Mouse (Mus musculus) heart, embryonic 13.5 days (tissue): ENCODE measurements around the gene Gon4l. TPM values are rescaled to one million over a fixed set of nuclear protein-coding genes. Genes with fewer than 3 reads are reported as not detected.

Experiments used
- ATAC-seq: fragments of 200-750 bp; cut with Nextera tagmentation; 2 replicates; pipeline ENCODE4 v1.8.0; 2017; ENCODE audit warnings: moderate TSS enrichment; ENCODE audit not compliant: insufficient number of reproducible peaks, low FRiP score, low TSS enrichment; ENCODE audit errors: extremely low read depth
- H3K27ac ChIP-seq: fragments of 300-500 bp; sonication (generic); replicated peaks from 2 replicates; pipeline ENCODE4 v1.5.1; 2015; ENCODE audit warnings: moderate library complexity, mild to moderate bottlenecking, inconsistent platforms
- H3K27me3 ChIP-seq: fragments of 300-500 bp; sonication (generic); replicated peaks from 2 replicates; pipeline ENCODE4 v1.6.1; 2015; ENCODE audit warnings: mild to moderate bottlenecking, inconsistent platforms
- H3K36me3 ChIP-seq: fragments of 300-500 bp; sonication (generic); 2 replicates; pipeline ENCODE4 v1.6.1; 2015; ENCODE audit warnings: mild to moderate bottlenecking, inconsistent platforms
- H3K4me1 ChIP-seq: fragments of 300-500 bp; sonication (generic); 2 replicates; pipeline ENCODE4 v1.6.1; 2015; ENCODE audit warnings: inconsistent platforms
- H3K4me2 ChIP-seq: fragments of 300-500 bp; sonication (generic); 2 replicates; pipeline ENCODE4 v1.6.1; 2015; ENCODE audit warnings: inconsistent platforms, mild to moderate bottlenecking, moderate library complexity
- H3K4me3 ChIP-seq: fragments of 300-500 bp; sonication (generic); 2 replicates; pipeline ENCODE4 v1.5.1; 2015; ENCODE audit warnings: moderate library complexity, mild to moderate bottlenecking, inconsistent platforms
- H3K9ac ChIP-seq: fragments of 300-500 bp; sonication (generic); 2 replicates; pipeline ENCODE4 v1.6.1; 2015; ENCODE audit warnings: inconsistent platforms, mild to moderate bottlenecking, moderate library complexity
- H3K9me3 ChIP-seq: fragments of 300-500 bp; sonication (generic); 2 replicates; pipeline ENCODE4 v1.6.1; 2016; ENCODE audit warnings: inconsistent platforms
- WGBS: fragments of 180-500 bp; shearing (Covaris S2); methylation state at CpG from one replicate; pipeline ENCODE4 v1.1.7; 2015; ENCODE audit warnings: mixed read lengths; 5-methylcytosine and 5-hydroxymethylcytosine counted together
- polyA plus RNA-seq: library from polyadenylated mRNA; unstranded; fragments of >200 nt; fragmentation: Nextera tagmentation; extraction: Ambion mirVana; gene quantifications from 2 replicates; pipeline ENCODE4 v1.2.1, GENCODE M21; 2015

The Gon4l gene
- polyA plus RNA-seq, 1 experiment from 2014 or later = 7.4 TPM

- Histone ChIP-seq H3K4me3 (peak overlapping the region; percentile 95), H3K27ac (peak overlapping the region; percentile 100), H3K9me3 (no peaks in the 10 kb centered on the region), H3K27me3 (no peaks in the 10 kb centered on the region), H3K9ac (peak overlapping the region; percentile 99), H3K4me2 (peak overlapping the region; percentile 80), H3K36me3 (no peaks in the 10 kb centered on the region), H3K4me1 (peaks cover 43% of the 10 kb centered on the region)
- ATAC-seq = peak; percentile 84
- under 1% methylated on average over 56 of the region's 92 CpGs for WGBS
Measured at GRCm38 (mm10) chr3:88949786-88950575, 115.0 kb downstream of the Gon4l start.

DNA sequence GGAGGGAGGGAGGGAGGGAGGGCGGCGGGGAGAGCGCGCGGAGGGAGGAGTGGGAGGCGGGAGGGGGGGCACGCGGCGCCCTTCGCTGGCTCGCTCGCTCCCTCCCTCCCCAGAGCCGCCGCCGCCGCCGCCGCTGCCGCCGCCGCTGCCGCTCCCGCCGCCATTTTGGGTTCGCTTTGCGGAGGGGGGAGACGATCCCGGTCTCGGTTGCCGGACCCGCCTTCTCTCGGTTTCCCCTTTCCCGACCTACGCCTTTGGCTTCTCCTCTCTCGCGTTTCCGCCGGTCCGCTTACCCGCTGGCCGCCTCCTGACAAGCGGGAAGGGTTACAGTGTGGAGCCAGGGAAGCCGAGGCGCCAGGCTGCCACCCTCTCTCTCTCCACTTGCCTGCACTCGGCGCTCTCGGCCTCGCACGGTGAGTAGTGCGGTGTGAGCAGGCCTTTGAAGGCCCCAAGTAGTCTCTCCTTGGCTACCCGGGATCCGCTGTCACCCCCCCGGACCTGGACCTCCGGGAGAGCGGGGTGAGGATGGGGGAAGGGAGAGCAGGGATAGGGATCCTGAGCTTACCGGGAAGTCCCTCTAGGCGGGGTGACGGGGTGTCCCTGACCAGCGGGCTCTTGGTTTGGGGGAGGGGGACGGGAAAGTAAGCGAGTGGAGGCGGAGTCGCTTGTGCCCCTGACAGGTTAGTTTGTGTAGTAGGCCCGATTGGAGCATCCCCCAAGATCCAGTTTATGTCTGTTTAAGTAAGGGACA, 115.7 kb downstream of the Gon4l start, which contains the start of the genes Ash1l and Dap3:
Ash1l (plus strand) TSS at position 47 of the 751 bp plus-strand sequence.
Dap3 (minus strand) TSS at position 606 of the 751 bp plus-strand sequence.
- no peaks in the 10 kb centered on the region for H3K9me3 ChIP-seq
- peak within 1 kb of the TSS; percentile 99 for H3K9ac ChIP-seq
- peak within 1 kb of the TSS; percentile 95 for H3K4me3 ChIP-seq
- H3K4me2 ChIP-seq = peak within 1 kb of the TSS; percentile 80
- ATAC-seq = peak; percentile 66
- H3K4me1 ChIP-seq = peaks cover 45% of the 10 kb centered on the region
- H3K36me3 ChIP-seq = no peaks in the 10 kb centered on the region
- H3K27ac ChIP-seq = peak within 1 kb of the TSS; percentile 100
- under 1% methylated on average over 37 of the region's 64 CpGs for WGBS
- no peaks in the 10 kb centered on the region for H3K27me3 ChIP-seq

GRCm38 (mm10) chr3:88951327-88951800, 116.3 kb downstream of the Gon4l start:
- WGBS = 4% methylated on average over 5 of the region's 5 CpGs
- no peaks in the 10 kb centered on the region for H3K9me3 ChIP-seq
- peak overlapping the region; percentile 100 for H3K27ac ChIP-seq
- H3K4me1 ChIP-seq = peaks cover 45% of the 10 kb centered on the region
- ATAC-seq = no peak
- H3K36me3 ChIP-seq = no peaks in the 10 kb centered on the region
- peak overlapping the region; percentile 80 for H3K4me2 ChIP-seq
- H3K4me3 ChIP-seq = peak overlapping the region; percentile 95
- H3K27me3 ChIP-seq = no peaks in the 10 kb centered on the region
- peak overlapping the region; percentile 99 for H3K9ac ChIP-seq

- H3K27ac ChIP-seq = no peak overlapping the region
- H3K9me3 ChIP-seq = no peaks in the 10 kb centered on the region
- no peaks in the 10 kb centered on the region for H3K27me3 ChIP-seq
- WGBS = 79% methylated on average over 4 of the region's 4 CpGs
- H3K4me1 ChIP-seq = peaks cover 48% of the 10 kb centered on the region
- no peak overlapping the region for H3K9ac ChIP-seq
- H3K4me2 ChIP-seq = no peak overlapping the region
- no peaks in the 10 kb centered on the region for H3K36me3 ChIP-seq
- no peak for ATAC-seq
- H3K4me3 ChIP-seq = no peak overlapping the region
Measured at GRCm38 (mm10) chr3:88953246-88953645, 118.2 kb downstream of the Gon4l start.

DNA sequence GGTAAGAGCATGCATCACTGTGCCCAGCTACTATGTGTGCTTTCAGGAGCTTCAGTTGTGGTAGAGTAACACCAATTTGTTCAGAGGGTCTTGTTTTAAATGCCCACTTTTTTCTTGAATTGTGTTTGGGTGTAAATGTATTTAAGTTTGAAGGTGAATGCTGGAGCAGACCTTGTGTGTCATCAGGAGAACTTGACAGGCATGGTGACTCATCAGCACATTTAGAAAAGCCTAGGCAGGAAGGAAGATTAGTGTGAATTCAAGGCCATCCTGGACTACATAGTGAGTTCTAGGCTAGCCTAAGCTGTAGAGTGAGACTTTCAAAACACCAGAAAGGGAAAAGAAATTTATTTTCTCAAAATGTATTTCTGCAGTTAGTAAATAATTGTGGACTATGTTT, 118.7 kb downstream of the Gon4l start:
- Histone ChIP-seq H3K9ac (no peak overlapping the region), H3K27ac (no peak overlapping the region)

More for the DNA sequence above, 118.7 kb downstream of the Gon4l start:
- Histone ChIP-seq H3K4me2 (no peak overlapping the region), H3K36me3 (no peaks in the 10 kb centered on the region), H3K27me3 (no peaks in the 10 kb centered on the region), H3K4me3 (no peak overlapping the region), H3K9me3 (no peaks in the 10 kb centered on the region), H3K4me1 (peaks cover 46% of the 10 kb centered on the region)
- no peak for ATAC-seq

Other genes with a start within 250 kb of the Gon4l start
- gene Arhgef2, start 229.3 kb upstream of the Gon4l start, polyA plus RNA-seq = 73.1 and 73.4 TPM in 2 replicates
- not detected in 2 replicates for gene Rxfp4, start 182.1 kb upstream of the Gon4l start, polyA plus RNA-seq
- 54.8 and 61.4 TPM in 2 replicates for gene Khdc4, start 149.4 kb upstream of the Gon4l start, polyA plus RNA-seq
- 51.7 and 56.8 TPM in 2 replicates for gene Rit1, start 118.4 kb upstream of the Gon4l start, polyA plus RNA-seq
- gene Syt11, start 60.1 kb upstream of the Gon4l start, polyA plus RNA-seq = 11.7 and 12.8 TPM in 2 replicates
- gene Msto1, start 78.8 kb downstream of the Gon4l start, polyA plus RNA-seq = 48.6 and 52.3 TPM in 2 replicates
- gene Ash1l, start 115.4 kb downstream of the Gon4l start, polyA plus RNA-seq = 12.4 and 12.8 TPM in 2 replicates
- gene Dap3, start 116.0 kb downstream of the Gon4l start, polyA plus RNA-seq = 125 and 132 TPM in 2 replicates